Mouse (Mus musculus) neural tube, embryonic 10.5 days (tissue): ENCODE measurements around the gene Rcn3.

Source experiments
- DNase-seq: peaks from one replicate; pipeline ENCODE4 v3.0.0-alpha.2; 2017; ENCODE audit warnings: low spot score; ENCODE audit errors: extremely low spot score

The Rcn3 gene

GRCm38 (mm10) chr7:45092048-45092447, at the start of gene Rcn3:
Gene Rcn3 (minus strand): TSS chr7:45092221.
- DNase-seq = peak; percentile 90

GRCm38 (mm10) chr7:45141319-45141718, 49.3 kb upstream of the Rcn3 start:
- no peak for DNase-seq

GRCm38 (mm10) chr7:45139904-45140723, 48.1 kb upstream of the Rcn3 start:
- DNase-seq = no peak

GRCm38 (mm10) chr7:45138403-45138802, 46.4 kb upstream of the Rcn3 start:
- DNase-seq = no peak

GRCm38 (mm10) chr7:45137171-45138006, 45.4 kb upstream of the Rcn3 start:
- DNase-seq = no peak

GRCm38 (mm10) chr7:45135993-45136567, 44.1 kb upstream of the Rcn3 start, which contains the start of the genes Gm45713 and Flt3l:
Gene Gm45713 (minus strand): TSS chr7:45136231.
Gene Flt3l (minus strand): TSS chr7:45136432.
- peak; percentile 87 for DNase-seq

- no peak for DNase-seq
Measured at GRCm38 (mm10) chr7:45135370-45135769, 43.3 kb upstream of the Rcn3 start.

GRCm38 (mm10) chr7:45134544-45135026, 42.6 kb upstream of the Rcn3 start:
- no peak for DNase-seq

- no peak for DNase-seq
Measured at GRCm38 (mm10) chr7:45133446-45134159, 41.6 kb upstream of the Rcn3 start.

GRCm38 (mm10) chr7:45131850-45132249, 39.8 kb upstream of the Rcn3 start:
- DNase-seq = no peak

- no peak for DNase-seq
Measured at GRCm38 (mm10) chr7:45129776-45130512, 37.9 kb upstream of the Rcn3 start.

GRCm38 (mm10) chr7:45129318-45129717, 37.3 kb upstream of the Rcn3 start:
- DNase-seq = no peak

- DNase-seq = peak; percentile 96
Measured at GRCm38 (mm10) chr7:45128624-45129246, 36.7 kb upstream of the Rcn3 start, which contains the start of gene Rpl13a. Gene Rpl13a (minus strand): TSS chr7:45128761.

GRCm38 (mm10) chr7:45127700-45128224, 35.7 kb upstream of the Rcn3 start:
- DNase-seq = no peak

- peak; percentile 47 for DNase-seq
Measured at GRCm38 (mm10) chr7:45126844-45127699, 35.1 kb upstream of the Rcn3 start.

- no peak for DNase-seq
Measured at GRCm38 (mm10) chr7:45126147-45126843, 34.3 kb upstream of the Rcn3 start.

GRCm38 (mm10) chr7:45125649-45126048, 33.6 kb upstream of the Rcn3 start:
- peak; percentile 44 for DNase-seq

GRCm38 (mm10) chr7:45125144-45125600, 33.2 kb upstream of the Rcn3 start:
- peak; percentile 64 for DNase-seq
